Mouse (Mus musculus): Measurements from ENCODE around the gene Olfr1459.

Olfr1459 gene

DNA sequence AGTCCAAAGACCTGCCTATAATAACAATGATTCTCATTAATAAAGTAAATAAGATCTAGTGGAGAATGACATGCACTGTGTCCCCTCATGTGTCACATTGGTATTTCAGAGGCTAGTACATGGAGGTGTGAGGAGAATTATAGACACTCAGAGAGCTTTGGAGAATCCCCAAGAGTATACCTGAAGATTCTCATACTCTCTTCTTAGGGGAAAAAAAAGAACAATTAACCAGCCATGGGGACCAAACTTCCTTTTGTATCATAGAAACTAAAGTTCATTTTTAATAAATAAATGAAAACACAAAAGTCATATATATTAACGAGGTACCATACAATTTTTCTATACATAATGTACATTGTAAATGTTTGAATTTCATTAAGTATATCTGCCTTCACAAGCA, at the start of gene Olfr1459:
Olfr1459 (minus strand) TSS at position 101 of the 400 bp plus-strand sequence.
- in situ Hi-C loops (cut with MseI, MboI): no loop called here

DNA sequence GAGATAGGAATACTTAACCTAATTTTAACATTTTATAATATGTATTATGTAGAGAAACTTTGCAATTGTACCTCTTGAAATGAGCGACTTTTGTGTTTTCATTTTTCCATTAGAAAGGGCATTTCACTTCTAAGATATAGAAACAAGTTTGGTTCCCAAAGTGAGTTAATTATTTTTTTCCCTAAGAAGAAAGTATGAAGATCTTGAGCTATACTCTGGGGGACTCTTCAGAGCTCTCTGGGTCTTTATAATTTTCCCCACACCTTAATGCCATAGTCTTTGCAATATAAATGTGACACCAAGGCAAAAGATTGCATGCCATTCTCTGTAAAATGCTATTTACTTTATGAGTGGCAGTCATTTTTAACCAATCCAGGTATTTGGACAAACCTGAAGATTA, 36.1 kb upstream of the Olfr1459 start, which contains the start of gene Olfr1462:
Olfr1462 (plus strand) TSS at position 301 of the 400 bp plus-strand sequence.
- in situ Hi-C loops (cut with MseI, MboI): no loop called here

DNA sequence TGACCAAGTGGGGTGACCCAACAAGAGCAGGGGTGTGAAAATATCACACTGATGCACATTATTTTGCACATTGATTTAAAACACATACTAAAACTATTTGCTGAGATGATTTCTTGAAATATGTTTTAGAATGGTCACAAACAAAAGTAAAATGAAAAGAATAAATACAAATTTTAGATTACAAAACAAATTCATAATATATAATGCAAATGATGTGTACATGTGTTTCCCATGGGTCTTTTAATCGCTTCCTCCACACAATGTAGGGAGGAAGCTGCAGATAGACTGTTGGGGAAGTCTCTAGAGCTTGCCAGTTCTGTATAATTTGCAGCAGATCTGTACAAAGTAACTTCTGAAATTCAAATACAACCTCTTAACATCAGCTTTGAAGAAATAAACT, 13.4 kb upstream of the Olfr1459 start, which contains the start of gene Olfr1461:
Olfr1461 (plus strand) TSS at position 301 of the 400 bp plus-strand sequence.
- in situ Hi-C loops (cut with MseI, MboI): no loop called here

DNA sequence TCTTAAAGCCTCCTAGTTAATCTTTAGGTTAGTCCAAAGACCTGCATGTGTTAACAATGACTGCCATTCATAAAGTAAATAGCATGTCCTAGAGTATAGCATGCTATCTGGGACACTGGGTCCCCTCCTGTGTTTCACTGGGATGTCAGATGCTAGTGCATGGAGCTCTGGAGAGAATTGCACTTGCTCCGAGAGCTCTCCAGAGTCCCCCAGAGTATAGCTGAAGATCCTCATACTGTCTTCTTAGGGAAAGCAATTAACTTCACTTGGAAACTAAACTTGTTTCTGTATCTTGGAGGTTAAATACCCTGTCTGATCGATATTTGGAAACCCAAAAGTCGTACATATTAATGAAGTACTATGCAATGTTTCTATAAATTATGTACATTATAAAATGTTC, 42.7 kb downstream of the Olfr1459 start, which contains the start of gene Olfr1458:
Olfr1458 (minus strand) TSS at position 101 of the 400 bp plus-strand sequence.
- in situ Hi-C loops (cut with MseI, MboI): no loop called here

DNA sequence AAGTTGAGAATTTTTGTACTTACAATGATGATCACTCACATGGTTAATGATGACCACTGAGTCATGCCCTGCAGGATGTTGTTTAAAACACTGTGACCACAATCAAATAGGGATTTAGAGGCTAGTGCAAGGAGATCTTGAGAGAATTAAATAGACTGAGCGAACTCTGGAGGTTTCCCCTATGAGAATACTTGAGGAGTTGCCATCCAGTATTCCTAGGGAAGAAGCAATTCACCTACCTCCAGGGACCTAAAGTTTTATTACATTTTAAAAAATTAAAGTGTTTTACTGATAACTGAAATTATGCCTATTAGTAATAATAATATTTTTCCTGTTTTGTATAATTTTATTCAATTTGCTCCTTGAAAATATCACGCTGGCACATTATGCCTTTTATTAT, 51.6 kb downstream of the Olfr1459 start, which contains the start of gene Olfr1457:
Olfr1457 (minus strand) TSS at position 101 of the 400 bp plus-strand sequence.
- in situ Hi-C loops (cut with MseI, MboI): no loop called here

DNA sequence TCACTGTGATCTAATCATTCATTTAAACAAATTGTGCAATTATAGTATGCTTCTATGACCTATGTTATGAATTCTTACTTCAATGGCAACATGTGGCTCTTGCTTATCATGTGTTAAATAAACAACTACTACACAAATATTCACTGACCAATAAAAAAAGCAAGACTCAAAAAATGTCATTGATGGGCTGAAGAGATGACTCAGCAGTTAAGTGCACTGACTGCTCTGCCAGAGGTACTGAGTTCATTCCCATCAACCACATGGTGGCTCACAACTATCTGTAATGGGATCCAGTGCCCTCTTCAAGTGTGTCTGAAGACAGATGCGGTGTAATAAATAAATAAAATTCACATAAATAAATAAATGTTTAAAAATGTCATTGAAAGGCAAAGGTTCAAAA, 55.4 kb downstream of the Olfr1459 start:
- in situ Hi-C loops (cut with MseI, MboI): no loop called here
